Mouse (Mus musculus) lung, embryonic 14.5 days (tissue): Measurements from ENCODE around the gene Pih1d2. TPM values are rescaled to one million over a fixed set of nuclear protein-coding genes. Genes with fewer than 3 reads are reported as not detected.

ENCODE experiments used
- ATAC-seq: fragments of 200-750 bp; cut with Nextera tagmentation; 2 replicates; pipeline ENCODE4 v1.8.0; 2017; ENCODE audit warnings: mild to moderate bottlenecking, moderate TSS enrichment, moderate library complexity; ENCODE audit not compliant: insufficient read depth
- DNase-seq: peaks from one replicate; pipeline ENCODE4 v3.0.0-alpha.2; 2015
- H3K27ac ChIP-seq: fragments of 300-500 bp; sonication (generic); 2 replicates; pipeline ENCODE4 v1.5.1; 2014; ENCODE audit warnings: low read depth, mild to moderate bottlenecking, moderate library complexity
- H3K27me3 ChIP-seq: fragments of 300-500 bp; sonication (generic); 2 replicates; pipeline ENCODE4 v1.6.1; 2014; ENCODE audit warnings: low read length, control low read depth; ENCODE audit not compliant: insufficient read depth
- H3K36me3 ChIP-seq: fragments of 300-500 bp; sonication (generic); 2 replicates; pipeline ENCODE4 v1.6.1; 2014; ENCODE audit warnings: control low read depth; ENCODE audit not compliant: insufficient read depth
- H3K4me1 ChIP-seq: fragments of 300-500 bp; sonication (generic); 2 replicates; pipeline ENCODE4 v1.6.1; 2014; ENCODE audit warnings: antibody characterized with exemption, control low read depth; ENCODE audit not compliant: insufficient read depth
- H3K4me2 ChIP-seq: fragments of 300-500 bp; sonication (generic); 2 replicates; pipeline ENCODE4 v1.6.1; 2014; ENCODE audit warnings: mild to moderate bottlenecking
- H3K4me3 ChIP-seq: fragments of 300-500 bp; sonication (generic); 2 replicates; pipeline ENCODE4 v1.5.1; 2014; ENCODE audit warnings: low read depth, low read length
- H3K9ac ChIP-seq: fragments of 300-500 bp; sonication (generic); 2 replicates; pipeline ENCODE4 v1.6.1; 2014
- H3K9me3 ChIP-seq: fragments of 300-500 bp; sonication (generic); 2 replicates; pipeline ENCODE4 v1.6.1; 2016; ENCODE audit warnings: low read depth, low read length, control low read depth
- CTCF ChIP-seq: IDR thresholded peaks from 2 replicates; pipeline ENCODE4 v1.5.1; 2016; ENCODE audit warnings: antibody characterized with exemption, low read depth
- WGBS: fragments of 180-500 bp; shearing (Covaris S2); extraction: QIAGEN DNeasy Blood & Tissue Kit; methylation state at CpG from one replicate; pipeline ENCODE4 v1.1.7; 2014; 5-methylcytosine and 5-hydroxymethylcytosine counted together
- polyA plus RNA-seq: library from polyadenylated mRNA; unstranded; fragments of >200 nt; fragmentation: Nextera tagmentation; extraction: Ambion mirVana; gene quantifications from 2 replicates; pipeline ENCODE4 v1.2.1, GENCODE M21; 2014

The Pih1d2 gene
- polyA plus RNA-seq, 1 experiment from 2014 or later = 3.8 TPM

- no peak for ATAC-seq
- WGBS = 65% methylated on average over 8 of the region's 8 CpGs
Measured at GRCm38 (mm10) chr9:50667579-50668498, 50.7 kb downstream of the Pih1d2 start.

GRCm38 (mm10) chr9:50670690-50671089, 53.6 kb downstream of the Pih1d2 start:
- H3K9ac ChIP-seq = no peak overlapping the region
- no peaks in the 10 kb centered on the region for H3K27me3 ChIP-seq
- H3K4me3 ChIP-seq = no peak overlapping the region
- H3K4me1 ChIP-seq = no peaks in the 10 kb centered on the region
- H3K9me3 ChIP-seq = no peaks in the 10 kb centered on the region
- DNase-seq (peak; percentile 73), ATAC-seq (no peak; the same call in 1 of the 2 replicates)
- no peak overlapping the region for H3K4me2 ChIP-seq
- peak; percentile 76 for TF ChIP-seq CTCF
- no peak overlapping the region for H3K27ac ChIP-seq
- 30% methylated on average over 5 of the region's 5 CpGs for WGBS
- 0 out of 2 replicates have a peak, but pooled peaks cover 13% of the 10 kb centered on the region for H3K36me3 ChIP-seq

More at GRCm38 (mm10) chr9:50667579-50668498, 50.7 kb downstream of the Pih1d2 start:
- TF ChIP-seq CTCF = no peak
- no peak for DNase-seq
- H3K36me3 ChIP-seq = 0 out of 2 replicates have a peak, but pooled peaks cover 13% of the 10 kb centered on the region
- no peak overlapping the region for H3K9ac ChIP-seq
- no peaks in the 10 kb centered on the region for H3K4me1 ChIP-seq
- no peak overlapping the region for H3K4me2 ChIP-seq
- no peaks in the 10 kb centered on the region for H3K9me3 ChIP-seq
- H3K4me3 ChIP-seq = no peak overlapping the region
- H3K27me3 ChIP-seq = no peaks in the 10 kb centered on the region
- no peak overlapping the region for H3K27ac ChIP-seq

Other genes with a start within 250 kb of the Pih1d2 start
- 0.11 and 0.26 TPM in 2 replicates for gene Plet1, start 122.8 kb upstream of the Pih1d2 start, polyA plus RNA-seq
- gene Pts, start 88.6 kb upstream of the Pih1d2 start, polyA plus RNA-seq = 61.1 and 61.3 TPM in 2 replicates
- 6.6 and 7.8 TPM in 2 replicates for gene Il18, start 62.5 kb upstream of the Pih1d2 start, polyA plus RNA-seq
- gene Bco2, start 62.1 kb upstream of the Pih1d2 start, polyA plus RNA-seq = 0.17 and 0.26 TPM in 2 replicates
- not detected in 2 replicates for gene Tex12, start 56.0 kb upstream of the Pih1d2 start, polyA plus RNA-seq
- gene Sdhd, start 13.5 kb upstream of the Pih1d2 start, polyA plus RNA-seq = 288 and 300 TPM in 2 replicates
- gene Timm8b, start 13.4 kb upstream of the Pih1d2 start, polyA plus RNA-seq = 224 and 244 TPM in 2 replicates
- gene Nkapd1, start 143 bp downstream of the Pih1d2 start, polyA plus RNA-seq = 21.9 and 25.2 TPM in 2 replicates
- gene Dlat, start 42.5 kb downstream of the Pih1d2 start, polyA plus RNA-seq = 53.7 and 55.3 TPM in 2 replicates
- gene Dixdc1, start 122.2 kb downstream of the Pih1d2 start, polyA plus RNA-seq = 11.6 and 12.1 TPM in 2 replicates
- gene 2310030G06Rik, start 129.2 kb downstream of the Pih1d2 start, polyA plus RNA-seq = 9.7 and 10.0 TPM in 2 replicates
- 41.1 and 64.3 TPM in 2 replicates for gene Cryab, start 134.0 kb downstream of the Pih1d2 start, polyA plus RNA-seq
- gene Hspb2, start 135.0 kb downstream of the Pih1d2 start, polyA plus RNA-seq = 3.4 and 6.0 TPM in 2 replicates
- gene Fdxacb1, start 150.9 kb downstream of the Pih1d2 start, polyA plus RNA-seq = 15.2 and 15.3 TPM in 2 replicates
- 39.5 and 43.7 TPM in 2 replicates for gene Alg9, start 157.7 kb downstream of the Pih1d2 start, polyA plus RNA-seq
- 29.1 and 30.3 TPM in 2 replicates for gene 1110032A03Rik, start 158.2 kb downstream of the Pih1d2 start, polyA plus RNA-seq
- gene Ppp2r1b, start 228.0 kb downstream of the Pih1d2 start, polyA plus RNA-seq = 72.9 and 73.7 TPM in 2 replicates